In genomic region chr4:120866211-120866610, GRCm38 (mm10) we compare ENCODE assay signal across 8 mouse cellular contexts. TPM values are rescaled to one million over a fixed set of nuclear protein-coding genes. Genes with fewer than 3 reads are reported as not detected.
DNase-seq lines count a peak whose midpoint lies in the region; ATAC-seq and TF ChIP-seq lines count a peak whose summit lies in the region.

No protein-coding gene starts in this region.

- H3K4me2 ChIP-seq in lung, postnatal 0 days (replicated peaks; ENCODE audit: low read depth, low read length) = no peak overlapping the region

- intact Hi-C loops in heart, adult 2 months (cut with DNase I) = no loop called here
- intact Hi-C loops in left cerebral cortex, postnatal 14 days (cut with DNase I) = no loop called here

- peaks cover 3% of the 10 kb centered on the region for H3K4me1 ChIP-seq in heart, embryonic 10.5 days
- no peaks in the 10 kb centered on the region for H3K4me1 ChIP-seq in heart, adult 2 months (ENCODE audit: control insufficient read depth, insufficient read depth, low read length)
- no peaks in the 10 kb centered on the region; the same call in 1 of the 2 replicates for H3K4me1 ChIP-seq in G1E (ENCODE audit: insufficient read depth, low read depth, low read length)
- H3K4me1 ChIP-seq in lung, postnatal 0 days (ENCODE audit: insufficient read depth, low read depth, low read length) = no peaks in the 10 kb centered on the region

- 10% methylated on average over 6 of the region's 6 CpGs for WGBS in heart, embryonic 10.5 days
- 11% methylated on average over 6 of the region's 6 CpGs for WGBS in heart, adult 2 months
- WGBS in lung, postnatal 0 days = 3% methylated on average over 6 of the region's 6 CpGs

- no peak overlapping the region for H3K9ac ChIP-seq in heart, adult 2 months (ENCODE audit: low read depth, low read length)
- H3K9ac ChIP-seq in lung, postnatal 0 days (replicated peaks; ENCODE audit: low read depth) = no peak overlapping the region

- peaks cover 6% of the 10 kb centered on the region; the same call in 1 of the 2 replicates for H3K27me3 ChIP-seq in heart, embryonic 10.5 days (ENCODE audit: insufficient read depth, poor library complexity, severe bottlenecking)
- no peaks in the 10 kb centered on the region for H3K27me3 ChIP-seq in heart, adult 2 months (ENCODE audit: control insufficient read depth, insufficient read depth, low read length)
- H3K27me3 ChIP-seq in G1E (ENCODE audit: insufficient read depth, low read length) = peaks cover 32% of the 10 kb centered on the region
- no peaks in the 10 kb centered on the region for H3K27me3 ChIP-seq in lung, postnatal 0 days (replicated peaks; ENCODE audit: insufficient read depth, low read length)

- H3K79me2 ChIP-seq in heart, adult 2 months (replicated peaks; ENCODE audit: control insufficient read depth, insufficient read depth, low read length) = no peaks in the 10 kb centered on the region

- H3K27ac ChIP-seq in heart, embryonic 10.5 days = no peak overlapping the region
- H3K27ac ChIP-seq in heart, adult 2 months = no peak overlapping the region
- no peak overlapping the region for H3K27ac ChIP-seq in lung, postnatal 0 days (ENCODE audit: low read length)

- TF ChIP-seq CTCF in heart, adult 2 months (IDR thresholded peaks at IDR 0.05) = no peak
- TF ChIP-seq CTCF in G1E (IDR thresholded peaks at IDR 0.05; ENCODE audit: low read depth, low read length) = no peak
- no peak for TF ChIP-seq CTCF in lung, postnatal 0 days (IDR thresholded peaks at IDR 0.05)

- no peak for TF ChIP-seq POLR2A in heart, adult 2 months (IDR thresholded peaks at IDR 0.05; ENCODE audit: insufficient read depth, low read depth, low read length)

- no peak for TF ChIP-seq EP300 in heart, adult 2 months (IDR thresholded peaks at IDR 0.05; ENCODE audit: insufficient read depth, low read depth, low read length)
- no peak for TF ChIP-seq EP300 in lung, postnatal 0 days (IDR thresholded peaks at IDR 0.05)

- peak; percentile 84 for DNase-seq in heart, embryonic 10.5 days (ENCODE audit: low spot score)
- DNase-seq in heart, adult 2 months = no peak
- DNase-seq in G1E (ENCODE audit: low spot score) = peak; percentile 59
- peak; percentile 61 for DNase-seq in lung, postnatal 0 days (ENCODE audit: low spot score)
- DNase-seq in left cerebral cortex, postnatal 14 days (ENCODE audit: low spot score in 2 of 2) = no peak
- no peak for DNase-seq in thymus, postnatal 0 days (ENCODE audit: low spot score)

- ATAC-seq in G1E (ENCODE audit: extremely low read depth, insufficient number of reproducible peaks, low FRiP score, poor library complexity, severe bottlenecking) = peak; percentile 49; the same call in 1 of the 2 replicates
- peak; percentile 75 for ATAC-seq in granulocyte monocyte progenitor cell, adult 5-6 weeks (replicated peaks; ENCODE audit: poor library complexity, severe bottlenecking)
- peak; percentile 41; the same call in 1 of the 2 replicates for ATAC-seq in lung, postnatal 0 days
- no peak for ATAC-seq in inflammation-experienced regulatory T-cells, adult 6 months

- H3K9me3 ChIP-seq in heart, embryonic 10.5 days = no peaks in the 10 kb centered on the region
- no peaks in the 10 kb centered on the region for H3K9me3 ChIP-seq in G1E (replicated peaks)
- no peaks in the 10 kb centered on the region for H3K9me3 ChIP-seq in lung, postnatal 0 days (ENCODE audit: low read length)

- H3K36me3 ChIP-seq in heart, embryonic 10.5 days = no peaks in the 10 kb centered on the region
- no peaks in the 10 kb centered on the region for H3K36me3 ChIP-seq in heart, adult 2 months (ENCODE audit: control insufficient read depth, insufficient read depth, low read length)
- H3K36me3 ChIP-seq in G1E (replicated peaks) = no peaks in the 10 kb centered on the region
- no peaks in the 10 kb centered on the region for H3K36me3 ChIP-seq in lung, postnatal 0 days (ENCODE audit: insufficient read depth, low read length)

- no peak overlapping the region for H3K4me3 ChIP-seq in heart, embryonic 10.5 days
- no peak overlapping the region for H3K4me3 ChIP-seq in heart, adult 2 months
- no peak overlapping the region for H3K4me3 ChIP-seq in G1E (ENCODE audit: low read depth, low read length)
- H3K4me3 ChIP-seq in lung, postnatal 0 days (ENCODE audit: low read depth, low read length) = no peak overlapping the region

RNA-seq across cellular contexts. Expression of gene Rims3, which starts 11.6 kb away (rescaled TPM):
- polyA plus RNA-seq in heart, embryonic 10.5 days (2016; fragmentation: Nextera tagmentation; extraction: Ambion mirVana) = 1.8 and 3.4 TPM in 2 replicates
- under 1 TPM; 0.05 TPM for total RNA-seq in heart, adult 2 months (2021)
- 0.09 and 0.12 TPM in 2 replicates for polyA plus RNA-seq in heart, adult 2 months (2012; rRNA removed)
- total RNA-seq in G1E (2014; fragmentation: Nextera tagmentation) (not detected in 2 replicates), G1E (2017) (0.06 and 0.16 TPM in 2 replicates)
- polyA plus RNA-seq in G1E (2012) = not detected in 2 replicates
- not detected in 2 replicates for total RNA-seq in granulocyte monocyte progenitor cell, adult 5-6 weeks (2014; fragmentation: Nextera tagmentation)
- not detected in 2 replicates for total RNA-seq in granulocyte monocyte progenitor cell, adult 5-6 weeks (2017)
- 0.21 and 0.26 TPM in 2 replicates for polyA plus RNA-seq in lung, postnatal 0 days (2015; fragmentation: Nextera tagmentation; extraction: Ambion mirVana)
- polyA plus RNA-seq in inflammation-experienced regulatory T-cells, adult 6 months (2017; shearing (Covaris generic)) = 1 to 10 TPM in 2 of 3 experiments, under 1 TPM in 1; 0.58 to 1.1 (median 1.0) TPM
- 10 to 100 TPM; 40.9 to 49.1 TPM for total RNA-seq in left cerebral cortex, postnatal 14 days (2021)
- polyA plus RNA-seq in thymus, postnatal 0 days (2015; fragmentation: Nextera tagmentation; extraction: Ambion mirVana) = 0.30 and 0.35 TPM in 2 replicates

RNA-seq across cellular contexts. Expression of gene Nfyc, which starts 34.8 kb away (rescaled TPM):
- 111 and 117 TPM in 2 replicates for polyA plus RNA-seq in heart, embryonic 10.5 days (2016; fragmentation: Nextera tagmentation; extraction: Ambion mirVana)
- total RNA-seq in heart, adult 2 months (2021) = 10 to 100 TPM; 46.0 to 50.6 TPM
- 179 and 212 TPM in 2 replicates for polyA plus RNA-seq in heart, adult 2 months (2012; rRNA removed)
- total RNA-seq in G1E (2014; fragmentation: Nextera tagmentation) (61.2 and 90.7 TPM in 2 replicates), G1E (2017) (35.8 and 42.9 TPM in 2 replicates)
- 36.7 and 80.1 TPM in 2 replicates for polyA plus RNA-seq in G1E (2012)
- 24.9 and 53.4 TPM in 2 replicates for total RNA-seq in granulocyte monocyte progenitor cell, adult 5-6 weeks (2014; fragmentation: Nextera tagmentation)
- total RNA-seq in granulocyte monocyte progenitor cell, adult 5-6 weeks (2017) = 45.1 and 61.6 TPM in 2 replicates
- polyA plus RNA-seq in lung, postnatal 0 days (2015; fragmentation: Nextera tagmentation; extraction: Ambion mirVana) = 53.7 and 54.5 TPM in 2 replicates
- polyA plus RNA-seq in inflammation-experienced regulatory T-cells, adult 6 months (2017; shearing (Covaris generic)) = 10 to 100 TPM; 56.4 to 70.1 (median 67.4) TPM
- total RNA-seq in left cerebral cortex, postnatal 14 days (2021) = 10 to 100 TPM; 48.3 to 50.1 TPM
- 85.3 and 90.4 TPM in 2 replicates for polyA plus RNA-seq in thymus, postnatal 0 days (2015; fragmentation: Nextera tagmentation; extraction: Ambion mirVana)

RNA-seq across cellular contexts. Expression of gene Exo5, which starts 58.6 kb away (rescaled TPM):
- 14.8 and 25.8 TPM in 2 replicates for polyA plus RNA-seq in heart, embryonic 10.5 days (2016; fragmentation: Nextera tagmentation; extraction: Ambion mirVana)
- total RNA-seq in heart, adult 2 months (2021) = 1 to 10 TPM; 1.8 to 3.0 TPM
- polyA plus RNA-seq in heart, adult 2 months (2012; rRNA removed) = 1.6 and 2.3 TPM in 2 replicates
- total RNA-seq in G1E (2014; fragmentation: Nextera tagmentation) (9.2 TPM in 2 replicates), G1E (2017) (12.6 and 14.5 TPM in 2 replicates)
- polyA plus RNA-seq in G1E (2012) = 4.7 and 5.5 TPM in 2 replicates
- total RNA-seq in granulocyte monocyte progenitor cell, adult 5-6 weeks (2014; fragmentation: Nextera tagmentation) = 15.4 and 17.6 TPM in 2 replicates
- total RNA-seq in granulocyte monocyte progenitor cell, adult 5-6 weeks (2017) = 16.4 and 18.1 TPM in 2 replicates
- 12.6 and 13.1 TPM in 2 replicates for polyA plus RNA-seq in lung, postnatal 0 days (2015; fragmentation: Nextera tagmentation; extraction: Ambion mirVana)
- 10 to 100 TPM; 28.4 to 30.8 (median 30.0) TPM for polyA plus RNA-seq in inflammation-experienced regulatory T-cells, adult 6 months (2017; shearing (Covaris generic))
- total RNA-seq in left cerebral cortex, postnatal 14 days (2021) = 10 to 100 TPM in 1 of 2 experiments, 1 to 10 TPM in 1; 9.3 to 11.6 TPM
- polyA plus RNA-seq in thymus, postnatal 0 days (2015; fragmentation: Nextera tagmentation; extraction: Ambion mirVana) = 23.7 and 23.8 TPM in 2 replicates

Comparison
In these comparisons a context has a peak if more than half of its experiments do, and no peak if none do; other contexts are left out.
1. DNase-seq: peak in heart, embryonic 10.5 days (single experiment), G1E (single experiment) and lung, postnatal 0 days (single experiment); none in heart, adult 2 months (0 of 2), left cerebral cortex, postnatal 14 days (0 of 2) and thymus, postnatal 0 days (single experiment).